Mouse (Mus musculus): ENCODE data around the gene Lrrc61.

Lrrc61 gene

DNA sequence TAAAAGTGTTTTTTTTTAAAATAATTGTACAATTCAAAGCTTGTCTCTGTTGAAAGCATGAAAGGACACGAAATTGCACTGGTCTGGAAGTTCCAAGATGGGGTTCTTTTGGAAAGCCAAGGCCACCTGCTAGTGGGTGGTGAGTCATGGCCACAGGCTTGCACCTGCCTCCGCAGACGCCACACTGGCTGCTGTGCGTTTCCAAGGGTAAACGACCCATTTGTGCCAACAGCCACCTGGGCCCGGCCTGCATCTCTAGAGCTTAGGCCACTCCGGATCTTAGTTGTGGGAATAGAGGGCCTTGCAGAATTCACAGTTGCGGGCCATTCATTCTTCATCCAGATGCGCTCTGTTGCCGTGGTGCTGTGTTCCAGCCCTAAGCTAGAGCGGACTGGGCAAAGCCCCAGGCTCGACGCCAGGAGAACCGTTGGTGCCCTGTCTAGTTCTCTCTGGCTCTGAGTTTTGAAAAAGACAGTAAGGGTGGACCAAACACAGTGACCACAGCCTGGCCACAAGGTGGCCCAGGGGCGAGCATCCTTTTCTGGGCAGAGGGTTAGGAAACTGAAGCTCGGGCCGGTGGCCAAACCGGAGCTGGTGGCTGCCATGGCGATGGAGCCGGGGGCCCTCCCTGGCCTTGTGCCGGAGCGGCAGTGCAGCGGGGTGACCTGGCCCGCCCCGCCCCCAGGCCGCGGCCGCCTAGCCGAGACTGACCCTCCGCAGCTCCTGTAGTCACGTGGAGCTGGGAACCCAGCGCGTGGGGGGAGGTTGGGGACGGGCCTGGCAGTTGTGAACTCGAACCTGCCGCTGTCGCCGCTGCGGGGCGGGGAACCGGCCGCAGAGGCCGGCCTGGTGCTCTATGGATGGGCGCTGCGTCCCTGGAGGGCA lies 38.8 kb downstream of the Lrrc61 start, which contains the start of the genes Repin1 and Gm44965:
Repin1 (plus strand) TSS at position 726 of the 885 bp plus-strand sequence.
Gm44965 (plus strand) TSS at position 784 of the 885 bp plus-strand sequence.
- DNase-seq (ENCODE audit: low spot score) = peak; percentile 95

GRCm38 (mm10) chr6:48594043-48594738 lies 39.6 kb downstream of the Lrrc61 start:
- DNase-seq (ENCODE audit: low spot score) = peak; percentile 71

DNA sequence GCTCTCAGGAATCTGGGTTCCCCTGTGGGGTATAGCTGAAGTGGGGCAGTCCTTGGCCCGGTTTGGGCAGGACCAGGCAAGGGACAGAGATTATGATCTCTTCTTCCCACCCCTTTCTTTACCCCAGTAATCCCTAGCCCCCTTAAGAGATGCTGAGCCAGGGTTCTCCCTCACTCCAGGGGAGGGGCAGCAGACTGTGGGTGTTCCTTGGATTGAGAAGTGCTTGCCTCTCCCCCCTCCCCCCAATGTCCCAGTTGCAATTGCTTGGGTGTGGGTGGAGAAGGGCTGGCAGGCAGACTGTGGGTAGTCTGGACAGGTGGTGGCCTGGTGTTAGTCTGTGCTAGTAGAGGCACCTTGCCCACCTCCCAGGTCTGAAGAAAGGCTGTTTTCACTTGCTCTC lies 40.7 kb downstream of the Lrrc61 start:
- no peak for DNase-seq (ENCODE audit: low spot score)

DNA sequence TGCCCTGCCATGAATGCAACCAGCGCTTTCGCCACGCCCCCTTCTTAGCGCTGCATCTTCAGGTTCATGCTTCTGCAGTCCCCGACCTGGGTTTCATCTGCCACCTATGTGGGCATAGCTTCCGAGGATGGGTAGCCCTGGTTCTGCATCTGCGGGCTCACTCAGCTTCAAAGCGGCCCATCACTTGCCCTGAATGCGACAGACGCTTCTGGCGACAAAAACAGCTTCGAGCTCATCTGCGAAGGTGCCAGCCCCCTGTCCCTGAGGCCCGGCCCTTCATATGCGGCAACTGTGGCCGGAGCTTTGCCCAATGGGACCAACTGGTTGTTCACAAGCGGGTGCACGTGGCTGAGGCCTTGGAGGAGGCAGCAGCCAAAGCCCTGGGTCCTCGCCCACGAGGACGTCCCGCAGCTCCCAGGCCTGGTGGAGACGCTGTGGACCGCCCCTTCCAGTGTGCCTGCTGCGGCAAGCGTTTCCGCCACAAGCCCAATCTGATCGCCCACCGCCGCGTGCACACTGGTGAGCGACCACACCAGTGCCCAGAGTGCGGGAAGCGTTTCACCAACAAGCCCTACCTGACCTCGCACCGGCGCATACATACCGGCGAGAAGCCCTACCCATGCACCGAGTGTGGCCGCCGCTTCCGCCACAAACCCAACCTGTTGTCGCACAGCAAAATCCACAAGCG lies 42.1 kb downstream of the Lrrc61 start:
- DNase-seq (ENCODE audit: low spot score) = no peak

DNA sequence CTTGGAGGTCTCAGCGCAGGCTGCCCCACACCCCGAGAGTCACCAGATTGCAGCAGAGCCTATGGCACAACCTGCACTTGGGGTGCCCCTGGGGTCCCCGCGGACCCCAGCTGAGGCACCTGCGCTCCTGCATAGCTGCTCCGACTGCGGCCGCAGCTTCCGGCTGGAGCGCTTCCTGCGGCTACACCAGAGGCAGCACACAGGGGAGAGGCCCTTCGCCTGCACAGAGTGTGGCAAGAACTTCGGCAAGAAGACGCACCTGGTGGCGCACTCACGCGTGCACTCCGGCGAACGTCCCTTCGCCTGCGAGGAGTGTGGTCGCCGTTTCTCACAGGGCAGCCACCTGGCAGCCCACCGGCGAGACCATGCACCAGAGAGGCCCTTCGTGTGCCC lies 42.6 kb downstream of the Lrrc61 start:
- no peak for DNase-seq (ENCODE audit: low spot score)

- DNase-seq (ENCODE audit: low spot score) = no peak
Observed at GRCm38 (mm10) chr6:48600594-48600993, 46.0 kb downstream of the Lrrc61 start.

- DNase-seq (ENCODE audit: low spot score) = peak; percentile 92
Observed at GRCm38 (mm10) chr6:48601271-48602079, 46.9 kb downstream of the Lrrc61 start, which contains the start of gene Zfp775. TSS of gene Zfp775 (plus strand) at chr6:48602063.

- peak; percentile 59 for DNase-seq (ENCODE audit: low spot score)
Observed at GRCm38 (mm10) chr6:48602080-48602741, 47.6 kb downstream of the Lrrc61 start.

GRCm38 (mm10) chr6:48608124-48608523 lies 53.5 kb downstream of the Lrrc61 start:
- DNase-seq (ENCODE audit: low spot score) = no peak

DNA sequence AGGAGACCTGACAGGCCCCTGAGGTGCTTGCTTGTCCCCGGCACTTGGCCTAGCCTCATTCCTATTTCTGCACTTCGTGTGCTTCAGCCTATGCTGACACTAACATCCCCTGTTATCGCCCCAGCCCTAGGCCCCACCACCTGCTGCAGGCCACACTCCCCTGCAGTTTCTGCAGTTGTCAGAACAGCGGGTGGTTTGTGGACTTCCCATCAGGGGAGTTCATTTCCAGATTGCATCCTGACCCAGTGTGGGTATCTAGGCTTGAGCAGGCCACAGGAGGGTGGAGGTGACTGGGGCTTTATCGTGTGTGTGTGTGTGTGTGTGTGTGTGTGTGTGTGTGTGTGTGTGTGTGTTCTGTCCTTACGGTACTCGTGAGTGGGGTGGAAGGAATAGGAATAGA lies 54.9 kb downstream of the Lrrc61 start:
- DNase-seq (ENCODE audit: low spot score) = no peak

DNA sequence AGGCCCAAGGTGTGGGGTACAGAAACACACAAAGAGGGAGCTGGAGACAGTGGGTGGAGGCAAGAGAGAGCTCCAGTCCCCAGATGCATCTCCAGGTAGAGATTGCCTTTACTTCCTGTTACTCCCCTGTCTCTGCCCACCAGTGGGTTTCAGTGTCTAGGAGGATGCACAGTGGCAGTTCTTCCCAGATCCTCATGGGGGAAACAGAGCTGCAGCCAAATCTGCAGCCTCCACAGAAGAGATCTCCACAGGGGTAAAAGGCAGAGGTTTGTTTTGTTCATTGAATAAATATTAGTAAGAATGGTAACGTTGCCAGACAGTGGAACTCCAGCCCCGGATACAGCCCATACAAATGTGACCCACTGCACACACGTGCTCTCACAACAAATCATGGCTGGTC lies 56.1 kb downstream of the Lrrc61 start:
- DNase-seq (ENCODE audit: low spot score) = no peak

DNA sequence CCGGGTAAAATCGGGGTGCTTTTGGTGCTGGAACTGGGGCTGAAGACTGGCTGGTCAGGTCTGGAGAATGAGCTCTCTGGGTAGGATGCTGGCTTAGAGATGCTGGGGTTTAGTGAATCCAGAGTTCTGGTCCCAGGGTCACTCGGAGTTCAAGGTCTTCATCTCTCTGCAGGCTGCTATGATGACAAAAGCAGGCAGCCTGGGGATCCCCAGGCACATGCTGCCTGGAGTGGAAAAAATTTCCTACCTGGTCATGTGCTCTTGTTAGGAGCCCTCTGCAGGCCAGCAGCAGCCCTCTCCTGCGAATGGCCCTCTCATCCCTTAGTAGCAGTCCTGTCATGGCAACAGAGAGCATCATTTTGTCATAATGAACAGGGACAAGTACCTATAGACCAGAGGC lies 58.9 kb downstream of the Lrrc61 start:
- DNase-seq (ENCODE audit: low spot score) = no peak

- no peak for DNase-seq (ENCODE audit: low spot score)
Observed at GRCm38 (mm10) chr6:48614756-48615155, 60.2 kb downstream of the Lrrc61 start.

GRCm38 (mm10) chr6:48620031-48620430 lies 65.4 kb downstream of the Lrrc61 start:
- DNase-seq (ENCODE audit: low spot score) = no peak
